Mouse (Mus musculus) common myeloid progenitor, adult 5-6 weeks (primary cell): ENCODE measurements around the gene Prkar2b. TPM values are rescaled to one million over a fixed set of nuclear protein-coding genes. Genes with fewer than 3 reads are reported as not detected.
A peak's percentile ranks its signal among the peaks of the same experiment; 100 is the strongest.

Experiments
- ATAC-seq: replicated peaks from 2 replicates; pipeline ENCODE4 v1.8.0; 2016; ENCODE audit warnings: low read depth, mild to moderate bottlenecking, moderate TSS enrichment, inconsistent platforms; ENCODE audit not compliant: poor library complexity, severe bottlenecking
- total RNA-seq: library from RNA; stranded (forward); fragments of 200-1000, 187-1606 nt; gene quantifications from 2 replicates; pipeline ENCODE4 v1.2.3, GENCODE M21; 2017

The Prkar2b gene
- total RNA-seq, 1 experiment from 2014 or later, result 110 TPM

GRCm38 (mm10) chr12:31977613-31978195 lies 83.4 kb downstream of the Prkar2b start:
- ATAC-seq, result no peak

- ATAC-seq, result no peak
These were observed 84.6 kb downstream of the Prkar2b start for GRCm38 (mm10) chr12:31976544-31976943.

- ATAC-seq, result peak; percentile 96
These were observed 87.5 kb downstream of the Prkar2b start for GRCm38 (mm10) chr12:31973473-31974172.

GRCm38 (mm10) chr12:31971547-31971946 lies 89.5 kb downstream of the Prkar2b start:
- ATAC-seq, result no peak

- ATAC-seq, result no peak
These were observed 92.0 kb downstream of the Prkar2b start for GRCm38 (mm10) chr12:31969111-31969510.

- ATAC-seq, result peak; percentile 93
These were observed 93.6 kb downstream of the Prkar2b start for GRCm38 (mm10) chr12:31967536-31967935.

- ATAC-seq, result peak; percentile 22; the same call in 1 of the 2 replicates
These were observed 94.7 kb downstream of the Prkar2b start for GRCm38 (mm10) chr12:31966405-31966804.

GRCm38 (mm10) chr12:31965517-31966212 lies 95.4 kb downstream of the Prkar2b start:
- ATAC-seq, result no peak

GRCm38 (mm10) chr12:31964074-31964473 lies 97.0 kb downstream of the Prkar2b start:
- ATAC-seq, result no peak

- no peak for ATAC-seq
These were observed 105.3 kb downstream of the Prkar2b start for GRCm38 (mm10) chr12:31955843-31956242.

- no peak for ATAC-seq
These were observed 110.5 kb downstream of the Prkar2b start for GRCm38 (mm10) chr12:31950659-31951031.

GRCm38 (mm10) chr12:31949759-31950658 lies 111.1 kb downstream of the Prkar2b start, which contains the start of gene Hbp1:
Hbp1 (minus strand) TSS chr12:31950535.
- peak; percentile 88 for ATAC-seq

GRCm38 (mm10) chr12:31949193-31949741 lies 111.8 kb downstream of the Prkar2b start:
- ATAC-seq, result peak; percentile 36

GRCm38 (mm10) chr12:31948101-31949000 lies 112.7 kb downstream of the Prkar2b start:
- ATAC-seq, result no peak

- no peak for ATAC-seq
These were observed 113.6 kb downstream of the Prkar2b start for GRCm38 (mm10) chr12:31947476-31947875.

- ATAC-seq, result no peak
These were observed 116.7 kb downstream of the Prkar2b start for GRCm38 (mm10) chr12:31944405-31944804.

- ATAC-seq, result peak; percentile 61
These were observed 118.0 kb downstream of the Prkar2b start for GRCm38 (mm10) chr12:31943020-31943654.

- ATAC-seq, result no peak
These were observed 122.1 kb downstream of the Prkar2b start for GRCm38 (mm10) chr12:31939026-31939425.
